Mouse (Mus musculus): ENCODE results near the gene Gapvd1.

GRCm38 (mm10) chr2:34741390-34742159, 13.5 kb downstream of the Gapvd1 start:
- no peak for TF ChIP-seq CTCF (IDR thresholded peaks at IDR 0.05; ENCODE audit: low read depth, low read length)
- no peak for TF ChIP-seq POLR2A (IDR thresholded peaks at IDR 0.05; ENCODE audit: extremely low read depth, insufficient read depth, low read length)
